Mouse (Mus musculus): ENCODE data around the gene Panx1. TPM values are rescaled to one million over a fixed set of nuclear protein-coding genes. Genes with fewer than 3 reads are reported as not detected.

Panx1 gene
- polyA plus RNA-seq, 1 experiment from 2014 or later, result 5.9 TPM

GRCm38 (mm10) chr9:14997271-14998055, 47.8 kb downstream of the Panx1 start:
- Histone ChIP-seq H3K27me3 (no peaks in the 10 kb centered on the region), H3K4me2 (no peak overlapping the region), H3K4me3 (replicated peaks) (no peak overlapping the region), H3K36me3 (replicated peaks) (no peaks in the 10 kb centered on the region), H3K9me3 (replicated peaks) (no peaks in the 10 kb centered on the region), H3K27ac (replicated peaks) (no peak overlapping the region), H3K4me1 (replicated peaks) (no peaks in the 10 kb centered on the region), H3K9ac (no peak overlapping the region)
- ATAC-seq (ENCODE audit: insufficient read depth), result no peak
- 62% methylated on average over 11 of the region's 11 CpGs for WGBS (ENCODE audit: insufficient replicate concordance)

- Histone ChIP-seq H3K4me3 (replicated peaks) (no peak overlapping the region), H3K9me3 (replicated peaks) (no peaks in the 10 kb centered on the region), H3K27ac (replicated peaks) (no peak overlapping the region), H3K4me1 (replicated peaks) (no peaks in the 10 kb centered on the region), H3K9ac (no peak overlapping the region), H3K36me3 (replicated peaks) (no peaks in the 10 kb centered on the region), H3K27me3 (no peaks in the 10 kb centered on the region), H3K4me2 (no peak overlapping the region)
- WGBS (ENCODE audit: insufficient replicate concordance), result 52% methylated on average over 1 of the region's 1 CpGs
- no peak for ATAC-seq (ENCODE audit: insufficient read depth)
Observed at GRCm38 (mm10) chr9:14995525-14995924, 49.8 kb downstream of the Panx1 start.

GRCm38 (mm10) chr9:14988606-14989293, 56.5 kb downstream of the Panx1 start:
- Histone ChIP-seq H3K27me3 (no peaks in the 10 kb centered on the region), H3K36me3 (replicated peaks) (no peaks in the 10 kb centered on the region), H3K4me3 (replicated peaks) (no peak overlapping the region), H3K4me2 (no peak overlapping the region), H3K9me3 (replicated peaks) (no peaks in the 10 kb centered on the region), H3K9ac (no peak overlapping the region), H3K27ac (replicated peaks) (no peak overlapping the region), H3K4me1 (replicated peaks) (no peaks in the 10 kb centered on the region)
- ATAC-seq (ENCODE audit: insufficient read depth), result no peak
- 62% methylated on average over 1 of the region's 1 CpGs for WGBS (ENCODE audit: insufficient replicate concordance)

- Histone ChIP-seq H3K4me3 (replicated peaks) (no peak overlapping the region), H3K4me1 (replicated peaks) (no peaks in the 10 kb centered on the region), H3K36me3 (replicated peaks) (no peaks in the 10 kb centered on the region), H3K4me2 (no peak overlapping the region), H3K9me3 (replicated peaks) (no peaks in the 10 kb centered on the region), H3K27me3 (no peaks in the 10 kb centered on the region), H3K27ac (replicated peaks) (no peak overlapping the region), H3K9ac (no peak overlapping the region)
- 39% methylated on average over 3 of the region's 3 CpGs for whole genome bisulfite sequencing (ENCODE audit: insufficient replicate concordance)
- ATAC-seq (ENCODE audit: insufficient read depth), result no peak
Observed at GRCm38 (mm10) chr9:14983141-14983540, 62.1 kb downstream of the Panx1 start.

GRCm38 (mm10) chr9:14982683-14983082, 62.6 kb downstream of the Panx1 start:
- H3K9ac ChIP-seq, result no peak overlapping the region
- no peak for ATAC-seq (ENCODE audit: insufficient read depth)

GRCm38 (mm10) chr9:14981539-14982155, 63.6 kb downstream of the Panx1 start:
- no peaks in the 10 kb centered on the region for H3K4me1 ChIP-seq (replicated peaks)
- H3K4me2 ChIP-seq, result no peak overlapping the region
- no peaks in the 10 kb centered on the region for H3K27me3 ChIP-seq
- H3K9me3 ChIP-seq (replicated peaks), result no peaks in the 10 kb centered on the region
- H3K36me3 ChIP-seq (replicated peaks), result no peaks in the 10 kb centered on the region
- no peak overlapping the region for H3K27ac ChIP-seq (replicated peaks)
- H3K4me3 ChIP-seq (replicated peaks), result no peak overlapping the region
- 65% methylated on average over 4 of the region's 4 CpGs for WGBS (ENCODE audit: insufficient replicate concordance)
- ATAC-seq (ENCODE audit: insufficient read depth), result no peak
- H3K9ac ChIP-seq, result no peak overlapping the region

More at GRCm38 (mm10) chr9:14982683-14983082, 62.6 kb downstream of the Panx1 start:
- H3K4me3 ChIP-seq (replicated peaks), result no peak overlapping the region
- no peaks in the 10 kb centered on the region for H3K4me1 ChIP-seq (replicated peaks)
- no peak overlapping the region for H3K4me2 ChIP-seq
- no peaks in the 10 kb centered on the region for H3K27me3 ChIP-seq
- no peaks in the 10 kb centered on the region for H3K9me3 ChIP-seq (replicated peaks)
- H3K36me3 ChIP-seq (replicated peaks), result no peaks in the 10 kb centered on the region
- H3K27ac ChIP-seq (replicated peaks), result no peak overlapping the region

GRCm38 (mm10) chr9:14974251-14975232, 70.7 kb downstream of the Panx1 start:
- H3K4me2 ChIP-seq, result peak overlapping the region; percentile 50
- H3K9me3 ChIP-seq (replicated peaks), result no peaks in the 10 kb centered on the region
- no peaks in the 10 kb centered on the region for H3K36me3 ChIP-seq (replicated peaks)
- no peak overlapping the region for H3K9ac ChIP-seq
- H3K27ac ChIP-seq (replicated peaks), result peak overlapping the region; percentile 62
- no peak overlapping the region for H3K4me3 ChIP-seq (replicated peaks)
- 58% methylated on average over 6 of the region's 6 CpGs for WGBS (ENCODE audit: insufficient replicate concordance)
- H3K27me3 ChIP-seq, result no peaks in the 10 kb centered on the region
- ATAC-seq (ENCODE audit: insufficient read depth), result no peak
- H3K4me1 ChIP-seq (replicated peaks), result peaks cover 34% of the 10 kb centered on the region

GRCm38 (mm10) chr9:14973762-14974161, 71.5 kb downstream of the Panx1 start:
- ATAC-seq (ENCODE audit: insufficient read depth), result peak; percentile 64
- Histone ChIP-seq H3K27ac (replicated peaks) (peak overlapping the region; percentile 62), H3K9me3 (replicated peaks) (no peaks in the 10 kb centered on the region), H3K27me3 (no peaks in the 10 kb centered on the region), H3K36me3 (replicated peaks) (no peaks in the 10 kb centered on the region), H3K4me2 (peak overlapping the region; percentile 50), H3K4me3 (replicated peaks) (peak overlapping the region; percentile 30), H3K9ac (no peak overlapping the region), H3K4me1 (replicated peaks) (peaks cover 36% of the 10 kb centered on the region)
- 36% methylated on average over 7 of the region's 7 CpGs for WGBS (ENCODE audit: insufficient replicate concordance)

- H3K36me3 ChIP-seq (replicated peaks), result no peaks in the 10 kb centered on the region
- 39% methylated on average over 3 of the region's 3 CpGs for WGBS (ENCODE audit: insufficient replicate concordance)
- H3K9ac ChIP-seq, result no peak overlapping the region
- H3K9me3 ChIP-seq (replicated peaks), result no peaks in the 10 kb centered on the region
- ATAC-seq (ENCODE audit: insufficient read depth), result peak; percentile 87
- no peak overlapping the region for H3K4me3 ChIP-seq (replicated peaks)
- peak overlapping the region; percentile 50 for H3K4me2 ChIP-seq
- no peaks in the 10 kb centered on the region for H3K27me3 ChIP-seq
- peak overlapping the region; percentile 73 for H3K27ac ChIP-seq (replicated peaks)
- H3K4me1 ChIP-seq (replicated peaks), result peaks cover 43% of the 10 kb centered on the region
Observed at GRCm38 (mm10) chr9:14970805-14971525, 74.3 kb downstream of the Panx1 start.

- Histone ChIP-seq H3K27me3 (no peaks in the 10 kb centered on the region), H3K27ac (replicated peaks) (peak overlapping the region; percentile 73), H3K4me2 (no peak overlapping the region), H3K4me3 (replicated peaks) (no peak overlapping the region), H3K4me1 (replicated peaks) (peaks cover 43% of the 10 kb centered on the region), H3K36me3 (replicated peaks) (no peaks in the 10 kb centered on the region), H3K9ac (no peak overlapping the region), H3K9me3 (replicated peaks) (no peaks in the 10 kb centered on the region)
- no peak for ATAC-seq (ENCODE audit: insufficient read depth)
- 50% methylated on average over 4 of the region's 4 CpGs for whole genome bisulfite sequencing (ENCODE audit: insufficient replicate concordance)
Observed at GRCm38 (mm10) chr9:14970211-14970610, 75.1 kb downstream of the Panx1 start.
